Mouse (Mus musculus): ENCODE results near the gene Acoxl.

DNA sequence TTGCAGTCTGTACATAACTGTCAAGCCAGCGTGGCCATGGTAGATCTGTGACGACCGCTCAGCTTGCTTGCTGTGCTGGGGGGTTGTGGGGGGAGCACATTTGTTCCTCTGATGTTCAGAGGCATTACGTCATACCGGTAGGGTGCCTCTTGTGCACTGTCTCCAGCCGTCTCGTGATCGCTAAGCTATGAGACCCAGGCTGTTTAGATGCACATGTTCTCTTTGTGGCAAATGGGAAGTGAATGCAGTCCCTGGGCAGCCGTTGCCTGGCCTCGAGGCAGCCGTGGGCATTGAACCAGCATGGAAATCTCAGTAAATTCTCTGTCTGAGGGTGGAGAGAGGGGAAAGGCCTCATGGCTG lies 314.9 kb downstream of the Acoxl start:
- no peak for TF ChIP-seq CTCF (IDR thresholded peaks at IDR 0.05; ENCODE audit: borderline replicate concordance, control insufficient read depth, extremely low read depth, insufficient read depth, low read length, poor library complexity)
- no peak for TF ChIP-seq POLR2A (IDR thresholded peaks at IDR 0.05; ENCODE audit: control insufficient read depth, extremely low read depth, insufficient read depth, low read length, poor library complexity)
